Mouse (Mus musculus) testis, adult 2 months (tissue): ENCODE results near the gene Rxra. TPM values are rescaled to one million over a fixed set of nuclear protein-coding genes. Genes with fewer than 3 reads are reported as not detected.

Experiments
- H3K27ac ChIP-seq: fragments of 200-500 bp; 2 replicates; pipeline ENCODE4 v1.5.1; 2012; ENCODE audit warnings: low read depth, low read length; ENCODE audit not compliant: control insufficient read depth, insufficient read depth
- H3K27me3 ChIP-seq: fragments of 200-500 bp; 2 replicates; pipeline ENCODE4 v1.6.1; 2012; ENCODE audit warnings: mild to moderate bottlenecking, low read length, moderate library complexity; ENCODE audit not compliant: control insufficient read depth, insufficient read depth
- H3K36me3 ChIP-seq: fragments of 200-500 bp; 2 replicates; pipeline ENCODE4 v1.6.1; 2012; ENCODE audit warnings: mild to moderate bottlenecking, low read length; ENCODE audit not compliant: control insufficient read depth, insufficient read depth
- H3K4me1 ChIP-seq: fragments of 200-500 bp; 2 replicates; pipeline ENCODE4 v1.6.1; 2012; ENCODE audit warnings: low read length; ENCODE audit not compliant: control insufficient read depth, insufficient read depth
- H3K4me3 ChIP-seq: fragments of 200-500 bp; 2 replicates; pipeline ENCODE4 v1.5.1; 2012; ENCODE audit warnings: low read depth, mild to moderate bottlenecking, low read length, moderate library complexity, mixed read lengths; ENCODE audit not compliant: control insufficient read depth
- CTCF ChIP-seq: fragments of 200-500 bp; IDR thresholded peaks from 2 replicates; pipeline ENCODE4 v1.5.1; 2012; ENCODE audit warnings: low read depth, mild to moderate bottlenecking, inconsistent platforms, low read length, moderate library complexity; ENCODE audit not compliant: control insufficient read depth, insufficient read depth, insufficient replicate concordance
- POLR2A ChIP-seq: fragments of 200-500 bp; IDR thresholded peaks from 2 replicates; pipeline ENCODE4 v1.6.1; 2012; ENCODE audit warnings: low read depth, mild to moderate bottlenecking, inconsistent platforms, low read length, moderate library complexity; ENCODE audit not compliant: control insufficient read depth
- polyA plus RNA-seq: library from polyadenylated mRNA; depleted of rRNA; stranded (reverse); fragments of >200 nt; gene quantifications from 2 replicates; pipeline ENCODE4 v1.2.3, GENCODE M21; 2012

The Rxra gene
- polyA plus RNA-seq, 1 experiment: 54.3 TPM

DNA sequence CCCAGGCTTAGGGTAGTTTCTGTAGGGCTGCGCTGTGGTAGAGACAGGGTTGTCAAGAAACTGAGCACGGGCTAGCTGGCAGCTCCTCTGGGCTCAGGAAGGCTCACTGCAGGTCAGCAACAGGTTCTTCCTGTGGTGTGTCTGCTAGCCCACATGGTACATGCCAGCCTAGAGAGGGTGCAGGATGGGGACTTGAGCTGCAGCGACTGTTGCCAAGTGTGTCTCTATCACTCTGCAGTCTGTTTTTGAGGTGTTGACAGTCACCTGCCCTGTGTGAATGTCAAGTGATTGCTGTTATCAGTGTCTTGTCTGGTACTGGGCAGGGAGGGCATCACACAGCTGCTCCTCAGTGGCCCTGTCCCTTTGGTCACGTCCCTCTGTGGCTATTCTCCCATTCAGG, 52.8 kb downstream of the Rxra start:
- no peaks in the 10 kb centered on the region for H3K27me3 ChIP-seq
- H3K36me3 ChIP-seq: no peaks in the 10 kb centered on the region
- H3K4me3 ChIP-seq: no peak overlapping the region
- H3K27ac ChIP-seq: no peak overlapping the region
- peaks cover 9% of the 10 kb centered on the region; the same call in 1 of the 2 replicates for H3K4me1 ChIP-seq
- TF ChIP-seq CTCF: no peak
- TF ChIP-seq POLR2A: no peak

DNA sequence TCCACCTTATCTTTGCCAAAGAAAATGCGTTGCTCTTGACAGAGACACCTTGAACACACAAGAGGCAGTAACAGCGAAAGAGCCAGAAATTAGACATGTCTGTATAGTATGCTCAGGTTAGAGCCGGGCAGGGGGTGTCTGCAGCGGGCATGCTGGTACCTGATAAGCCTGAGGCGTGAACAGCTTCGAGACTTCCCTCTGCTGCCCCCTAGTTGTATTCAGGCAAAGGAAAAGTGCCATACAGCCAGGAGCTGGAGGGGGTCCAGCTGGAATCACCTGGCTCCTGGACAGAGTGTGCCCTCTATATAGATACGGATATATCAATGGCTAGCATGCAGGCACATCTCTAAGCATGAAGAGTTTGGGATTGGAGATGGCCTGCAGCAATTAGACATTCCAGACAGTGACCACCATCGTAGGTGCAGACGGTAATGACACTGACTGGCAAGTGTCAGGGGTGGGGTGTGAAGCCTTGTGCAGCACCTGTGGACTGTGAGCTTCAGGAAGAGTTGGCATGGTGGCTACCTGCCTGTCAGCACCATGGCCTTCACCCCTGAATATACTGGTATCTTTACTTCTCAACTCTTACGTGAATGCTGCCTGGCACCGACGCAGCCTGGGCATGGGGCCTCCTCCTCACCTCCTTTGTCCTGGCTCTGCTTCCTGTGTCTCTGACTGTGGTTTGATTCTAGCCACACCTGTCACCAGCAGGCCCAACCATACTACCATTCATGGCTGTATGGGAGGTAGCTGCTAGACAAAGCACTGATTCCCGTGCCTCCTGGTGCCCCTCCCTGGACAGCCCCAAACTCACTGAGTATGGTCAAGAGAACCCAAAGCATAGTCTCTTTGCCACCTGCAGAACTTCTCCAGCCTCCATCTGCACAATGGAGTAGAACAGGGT, 54.0 kb downstream of the Rxra start:
- H3K4me3 ChIP-seq: no peak overlapping the region
- H3K36me3 ChIP-seq: no peaks in the 10 kb centered on the region
- no peaks in the 10 kb centered on the region for H3K27me3 ChIP-seq
- TF ChIP-seq POLR2A (no peak), CTCF (peak; percentile 24; the same call in 1 of the 2 replicates)
- no peak overlapping the region for H3K27ac ChIP-seq
- peaks cover 9% of the 10 kb centered on the region; the same call in 1 of the 2 replicates for H3K4me1 ChIP-seq

DNA sequence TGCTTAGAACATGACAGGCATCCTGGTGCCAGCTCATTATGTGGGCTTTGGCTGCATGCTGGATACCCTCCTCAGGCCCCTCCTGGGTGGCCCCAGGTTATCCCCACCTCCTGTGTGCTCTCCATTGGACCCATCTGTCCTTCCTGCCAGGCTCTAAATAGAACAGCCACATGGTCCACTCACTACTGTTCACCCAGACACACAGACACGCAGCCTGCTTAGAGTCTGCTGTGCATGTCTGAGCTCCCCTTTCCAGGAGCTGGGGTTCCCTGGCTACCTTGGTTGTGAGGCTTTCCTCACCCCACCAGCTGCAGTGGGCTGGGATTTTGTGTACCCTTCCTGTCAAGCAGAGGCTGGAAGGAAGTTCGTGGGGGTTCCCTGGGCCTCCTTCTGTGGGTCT, 56.8 kb downstream of the Rxra start:
- Histone ChIP-seq H3K36me3 (no peaks in the 10 kb centered on the region), H3K27ac (no peak overlapping the region), H3K27me3 (no peaks in the 10 kb centered on the region), H3K4me3 (no peak overlapping the region), H3K4me1 (peaks cover 9% of the 10 kb centered on the region; the same call in 1 of the 2 replicates)
- TF ChIP-seq CTCF (no peak), POLR2A (no peak)

DNA sequence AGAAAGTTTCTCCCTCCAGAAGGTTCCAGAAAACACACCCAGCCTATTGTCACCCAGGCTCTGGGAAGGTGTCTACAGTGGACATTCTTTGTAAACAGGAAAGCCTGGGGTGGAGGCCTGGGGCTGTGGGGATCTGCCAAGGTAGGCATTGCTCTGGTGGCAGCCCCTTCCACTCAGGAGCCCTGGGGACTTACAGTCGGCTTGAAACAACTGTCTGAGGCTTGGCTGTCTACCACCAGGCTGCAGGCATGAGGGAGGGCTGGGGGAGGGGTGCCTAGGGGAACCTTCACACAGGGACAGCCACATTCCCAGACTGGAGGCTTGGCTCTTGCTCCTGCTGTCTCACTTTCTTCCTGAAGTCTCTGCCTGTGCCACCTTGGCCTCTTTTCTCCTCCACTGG, 58.1 kb downstream of the Rxra start:
- no peak overlapping the region for H3K27ac ChIP-seq
- no peak for TF ChIP-seq CTCF
- no peak for TF ChIP-seq POLR2A
- H3K4me3 ChIP-seq: no peak overlapping the region
- peaks cover 9% of the 10 kb centered on the region; the same call in 1 of the 2 replicates for H3K4me1 ChIP-seq
- no peaks in the 10 kb centered on the region for H3K36me3 ChIP-seq
- no peaks in the 10 kb centered on the region for H3K27me3 ChIP-seq

DNA sequence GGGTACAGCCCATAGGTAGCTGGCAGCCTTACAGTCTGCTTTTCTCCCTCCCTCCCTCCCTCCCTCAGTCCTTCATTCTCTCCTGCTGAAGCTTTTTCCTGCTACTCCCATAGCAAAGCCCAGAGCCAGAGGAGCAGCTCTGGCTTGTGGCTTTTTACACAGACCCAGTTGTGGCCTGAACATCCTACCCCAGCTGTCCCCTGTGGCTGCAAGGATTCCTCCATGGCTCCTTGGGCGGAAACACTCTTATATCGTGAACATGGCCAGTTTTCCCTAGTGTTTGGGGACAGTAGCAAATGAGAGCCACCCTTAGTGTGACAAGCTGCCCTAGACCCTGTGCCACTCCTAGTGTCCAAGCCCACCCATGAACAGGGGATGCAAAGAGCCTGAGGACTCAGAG, 58.6 kb downstream of the Rxra start:
- TF ChIP-seq POLR2A (no peak), CTCF (no peak)
- Histone ChIP-seq H3K4me1 (peaks cover 9% of the 10 kb centered on the region; the same call in 1 of the 2 replicates), H3K27me3 (no peaks in the 10 kb centered on the region), H3K27ac (no peak overlapping the region), H3K4me3 (no peak overlapping the region), H3K36me3 (no peaks in the 10 kb centered on the region)

DNA sequence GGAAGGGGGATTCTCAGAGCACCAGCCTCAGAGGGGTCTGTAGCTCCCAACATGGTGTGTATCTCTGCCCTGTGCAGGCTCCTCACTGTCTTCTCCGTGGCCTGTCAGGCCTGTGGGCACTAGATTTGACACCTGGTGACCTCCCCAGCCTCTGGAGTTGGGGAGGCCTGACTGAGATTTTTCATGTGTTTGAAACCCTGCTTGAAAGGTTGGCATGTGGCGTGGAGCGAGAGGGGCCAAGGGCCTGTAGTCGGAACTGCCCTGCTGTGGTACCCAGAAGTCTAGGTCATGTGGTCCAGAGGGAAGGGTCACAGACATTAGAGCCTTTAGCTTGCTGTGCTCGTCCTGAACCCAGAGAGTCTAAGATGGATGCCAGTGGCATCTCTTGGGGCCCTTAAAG, 60.6 kb downstream of the Rxra start:
- H3K4me1 ChIP-seq: peaks cover 10% of the 10 kb centered on the region; the same call in 1 of the 2 replicates
- H3K27ac ChIP-seq: no peak overlapping the region
- H3K36me3 ChIP-seq: no peaks in the 10 kb centered on the region
- TF ChIP-seq CTCF (no peak), POLR2A (no peak)
- no peak overlapping the region for H3K4me3 ChIP-seq
- no peaks in the 10 kb centered on the region for H3K27me3 ChIP-seq

DNA sequence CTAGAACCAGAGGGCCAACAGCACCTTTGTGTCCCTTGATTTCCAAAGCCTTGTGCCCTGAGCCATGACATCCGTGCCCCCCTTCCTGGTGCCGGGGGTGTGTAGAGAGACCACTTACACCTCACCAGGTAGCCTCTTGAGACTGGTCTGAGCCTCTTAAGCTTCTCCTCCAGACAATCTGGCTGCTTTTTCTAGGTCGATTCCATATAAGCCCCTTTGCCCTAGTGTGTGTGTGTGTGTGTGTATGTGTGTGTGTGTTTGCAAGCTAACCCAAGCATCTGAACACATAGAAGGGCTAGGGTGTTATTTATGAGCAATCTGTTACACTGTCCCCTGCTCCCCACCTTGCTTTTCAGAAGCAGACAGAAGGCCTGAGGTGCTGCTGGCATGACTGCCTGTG, 62.2 kb downstream of the Rxra start:
- H3K4me1 ChIP-seq: peaks cover 4% of the 10 kb centered on the region; the same call in 1 of the 2 replicates
- no peaks in the 10 kb centered on the region for H3K36me3 ChIP-seq
- TF ChIP-seq CTCF (no peak), POLR2A (no peak)
- H3K27me3 ChIP-seq: no peaks in the 10 kb centered on the region
- no peak overlapping the region for H3K27ac ChIP-seq
- no peak overlapping the region for H3K4me3 ChIP-seq
